Mouse (Mus musculus): ENCODE results near the gene Gramd1b. TPM values are rescaled to one million over a fixed set of nuclear protein-coding genes. Genes with fewer than 3 reads are reported as not detected.

Gramd1b gene
- polyA plus RNA-seq, 1 experiment, result 20.3 TPM

DNA sequence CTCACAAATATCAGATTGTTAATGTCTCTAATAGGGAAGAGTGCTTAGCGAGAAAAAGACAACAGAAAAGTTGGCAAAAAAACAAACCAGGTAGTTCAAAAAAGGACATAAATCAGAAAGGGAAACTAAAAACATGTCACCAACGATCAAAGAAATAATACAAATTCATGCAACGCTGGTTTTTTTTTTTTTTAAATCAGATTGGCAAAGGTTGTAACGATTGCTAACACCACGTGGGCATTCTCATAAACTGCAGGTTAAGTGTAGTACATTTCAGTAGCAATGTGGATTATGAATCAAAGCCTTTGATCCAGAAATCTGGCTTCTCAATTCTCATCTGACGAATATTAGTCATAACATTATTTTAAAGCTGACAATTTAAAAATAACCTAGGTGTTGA lies 169.2 kb downstream of the Gramd1b start:
- no peaks in the 10 kb centered on the region for H3K36me3 ChIP-seq (ENCODE audit: control insufficient read depth, insufficient read depth, low read length)
- no peaks in the 10 kb centered on the region for H3K27me3 ChIP-seq (ENCODE audit: control insufficient read depth, insufficient read depth, low read length)
- DNase-seq (ENCODE audit: low read depth in 1 of 2, low spot score in 2 of 2), result no peak
- no peak for TF ChIP-seq CTCF (IDR thresholded peaks at IDR 0.05; ENCODE audit: extremely low read depth, insufficient read depth, insufficient read length, insufficient replicate concordance)
- TF ChIP-seq POLR2A (IDR thresholded peaks at IDR 0.05; ENCODE audit: low read depth, low read length), result no peak
- H3K4me1 ChIP-seq (ENCODE audit: control insufficient read depth, insufficient read depth, insufficient read length), result no peaks in the 10 kb centered on the region
- WGBS, result 60% methylated on average over 6 of the region's 6 CpGs
- H3K4me3 ChIP-seq (ENCODE audit: extremely low read depth, insufficient read depth, insufficient read length), result no peak overlapping the region
- H3K27ac ChIP-seq (ENCODE audit: insufficient read depth, low read length), result no peak overlapping the region

DNA sequence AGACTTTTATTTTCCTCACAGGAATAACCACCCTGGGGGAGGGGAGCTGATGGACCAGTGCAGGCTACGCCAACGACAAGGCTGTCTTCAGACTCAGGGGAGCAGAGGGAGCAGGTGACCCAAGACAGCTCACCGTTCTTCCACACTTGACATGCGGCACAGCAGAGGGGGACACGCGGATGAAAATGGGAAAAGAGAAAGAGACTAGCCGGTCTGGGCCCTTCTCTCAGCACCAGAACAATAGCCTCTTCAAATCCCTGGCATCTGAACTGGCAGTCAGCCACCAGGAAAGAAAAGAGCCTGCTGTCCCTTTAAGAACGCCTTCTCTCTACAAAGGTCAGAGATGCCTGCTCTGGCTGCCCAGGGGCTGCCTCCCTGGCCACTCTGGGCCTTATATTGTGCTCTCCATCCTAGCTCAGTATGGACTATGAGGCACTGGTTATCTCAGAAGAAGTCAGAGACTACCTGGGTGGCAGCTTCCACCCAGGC lies 172.7 kb downstream of the Gramd1b start:
- H3K27ac ChIP-seq (ENCODE audit: insufficient read depth, low read length), result no peak overlapping the region
- no peaks in the 10 kb centered on the region for H3K4me1 ChIP-seq (ENCODE audit: control insufficient read depth, insufficient read depth, insufficient read length)
- H3K36me3 ChIP-seq (ENCODE audit: control insufficient read depth, insufficient read depth, low read length), result no peaks in the 10 kb centered on the region
- 85% methylated on average over 8 of the region's 8 CpGs for WGBS
- no peak for DNase-seq (ENCODE audit: low read depth in 1 of 2, low spot score in 2 of 2)
- no peak overlapping the region for H3K4me3 ChIP-seq (ENCODE audit: extremely low read depth, insufficient read depth, insufficient read length)
- H3K27me3 ChIP-seq (ENCODE audit: control insufficient read depth, insufficient read depth, low read length), result no peaks in the 10 kb centered on the region
- TF ChIP-seq POLR2A (IDR thresholded peaks at IDR 0.05; ENCODE audit: low read depth, low read length), result no peak
- no peak for TF ChIP-seq CTCF (IDR thresholded peaks at IDR 0.05; ENCODE audit: extremely low read depth, insufficient read depth, insufficient read length, insufficient replicate concordance)

DNA sequence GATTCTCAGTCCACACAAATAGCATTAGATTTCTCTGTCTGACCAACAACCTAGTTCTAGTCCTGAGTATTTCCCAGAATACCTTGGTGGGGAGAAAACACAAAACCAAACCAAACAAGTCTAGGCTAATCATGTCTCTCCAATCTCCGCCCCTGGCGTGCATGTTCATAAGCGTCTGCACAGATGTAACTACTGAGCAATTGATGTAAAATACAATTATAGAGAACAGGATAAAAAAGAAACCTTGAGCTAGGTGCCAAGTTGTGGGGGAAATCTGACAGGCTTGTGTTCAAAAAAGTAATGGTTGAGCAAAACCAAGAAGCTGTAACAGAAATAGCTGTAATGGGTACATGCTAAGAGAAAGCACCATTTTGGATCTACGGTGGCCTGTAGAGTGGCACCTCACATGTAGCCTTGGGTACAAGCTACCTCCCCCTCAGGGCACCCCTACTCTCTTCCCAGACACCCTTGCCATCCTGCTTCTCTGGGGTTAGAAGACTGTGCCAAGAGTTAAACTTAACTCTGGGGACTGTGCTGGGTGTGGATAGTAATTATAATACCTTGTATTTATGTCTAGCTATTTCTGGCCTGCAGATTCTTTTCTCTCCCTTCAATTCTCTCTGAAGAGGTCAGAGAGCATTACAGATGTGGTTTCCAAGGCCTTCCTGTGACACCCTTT lies 174.3 kb downstream of the Gramd1b start:
- no peaks in the 10 kb centered on the region for H3K27me3 ChIP-seq (ENCODE audit: control insufficient read depth, insufficient read depth, low read length)
- no peaks in the 10 kb centered on the region for H3K4me1 ChIP-seq (ENCODE audit: control insufficient read depth, insufficient read depth, insufficient read length)
- no peaks in the 10 kb centered on the region for H3K36me3 ChIP-seq (ENCODE audit: control insufficient read depth, insufficient read depth, low read length)
- no peak overlapping the region for H3K27ac ChIP-seq (ENCODE audit: insufficient read depth, low read length)
- WGBS, result 91% methylated on average over 4 of the region's 4 CpGs
- TF ChIP-seq POLR2A (IDR thresholded peaks at IDR 0.05; ENCODE audit: low read depth, low read length) (no peak), CTCF (IDR thresholded peaks at IDR 0.05; ENCODE audit: extremely low read depth, insufficient read depth, insufficient read length, insufficient replicate concordance) (no peak)
- no peak overlapping the region for H3K4me3 ChIP-seq (ENCODE audit: extremely low read depth, insufficient read depth, insufficient read length)
- DNase-seq (ENCODE audit: low read depth in 1 of 2, low spot score in 2 of 2), result no peak

DNA sequence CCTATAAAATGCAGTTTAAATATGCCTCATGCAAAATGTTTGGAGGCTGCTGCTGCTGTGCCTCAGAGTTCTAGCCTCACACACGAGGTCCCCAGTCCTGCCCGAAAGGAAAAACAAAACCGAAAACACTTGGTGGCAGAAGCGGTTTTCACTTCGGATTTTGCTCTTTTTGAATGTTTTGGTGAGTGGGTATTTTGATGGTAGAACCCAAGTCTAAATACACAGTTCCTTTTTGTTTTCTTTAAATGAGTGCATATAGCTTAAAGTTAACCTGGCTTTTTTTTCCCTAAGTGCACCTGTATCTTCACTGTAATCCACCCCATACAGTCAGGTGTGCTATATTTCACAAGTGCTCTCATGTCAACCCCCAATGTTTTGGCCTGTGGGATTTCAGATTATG lies 174.8 kb downstream of the Gramd1b start:
- Histone ChIP-seq H3K4me1 (ENCODE audit: control insufficient read depth, insufficient read depth, insufficient read length) (no peaks in the 10 kb centered on the region), H3K4me3 (ENCODE audit: extremely low read depth, insufficient read depth, insufficient read length) (no peak overlapping the region), H3K27me3 (ENCODE audit: control insufficient read depth, insufficient read depth, low read length) (no peaks in the 10 kb centered on the region), H3K27ac (ENCODE audit: insufficient read depth, low read length) (no peak overlapping the region), H3K36me3 (ENCODE audit: control insufficient read depth, insufficient read depth, low read length) (no peaks in the 10 kb centered on the region)
- DNase-seq (ENCODE audit: low read depth in 1 of 2, low spot score in 2 of 2), result no peak
- TF ChIP-seq CTCF (IDR thresholded peaks at IDR 0.05; ENCODE audit: extremely low read depth, insufficient read depth, insufficient read length, insufficient replicate concordance), result no peak
- no peak for TF ChIP-seq POLR2A (IDR thresholded peaks at IDR 0.05; ENCODE audit: low read depth, low read length)
- 87% methylated on average over 5 of the region's 5 CpGs for WGBS

DNA sequence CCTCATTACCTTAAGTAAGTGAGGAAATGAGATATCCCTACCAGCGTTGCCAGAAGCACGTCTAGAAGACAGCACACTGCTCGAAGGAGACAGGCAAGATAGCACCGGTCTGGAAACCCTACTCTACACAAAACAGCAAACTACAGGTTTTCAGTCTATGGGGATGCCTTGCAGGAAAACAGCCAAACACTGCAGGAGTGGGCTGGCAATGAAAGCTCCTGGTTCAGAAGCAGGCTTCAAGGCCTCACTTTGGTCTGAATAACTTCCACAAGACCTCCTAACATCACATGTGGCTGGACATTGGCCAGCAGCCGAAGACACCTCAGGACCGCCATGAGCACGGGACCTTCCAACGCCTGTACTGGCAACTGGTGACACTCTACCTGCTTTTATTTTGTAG lies 175.8 kb downstream of the Gramd1b start:
- no peak overlapping the region for H3K27ac ChIP-seq (ENCODE audit: insufficient read depth, low read length)
- TF ChIP-seq CTCF (IDR thresholded peaks at IDR 0.05; ENCODE audit: extremely low read depth, insufficient read depth, insufficient read length, insufficient replicate concordance), result no peak
- TF ChIP-seq POLR2A (IDR thresholded peaks at IDR 0.05; ENCODE audit: low read depth, low read length), result no peak
- no peaks in the 10 kb centered on the region for H3K4me1 ChIP-seq (ENCODE audit: control insufficient read depth, insufficient read depth, insufficient read length)
- 92% methylated on average over 8 of the region's 8 CpGs for WGBS
- H3K4me3 ChIP-seq (ENCODE audit: extremely low read depth, insufficient read depth, insufficient read length), result no peak overlapping the region
- no peak for DNase-seq (ENCODE audit: low read depth in 1 of 2, low spot score in 2 of 2)
- H3K27me3 ChIP-seq (ENCODE audit: control insufficient read depth, insufficient read depth, low read length), result no peaks in the 10 kb centered on the region
- H3K36me3 ChIP-seq (ENCODE audit: control insufficient read depth, insufficient read depth, low read length), result no peaks in the 10 kb centered on the region

DNA sequence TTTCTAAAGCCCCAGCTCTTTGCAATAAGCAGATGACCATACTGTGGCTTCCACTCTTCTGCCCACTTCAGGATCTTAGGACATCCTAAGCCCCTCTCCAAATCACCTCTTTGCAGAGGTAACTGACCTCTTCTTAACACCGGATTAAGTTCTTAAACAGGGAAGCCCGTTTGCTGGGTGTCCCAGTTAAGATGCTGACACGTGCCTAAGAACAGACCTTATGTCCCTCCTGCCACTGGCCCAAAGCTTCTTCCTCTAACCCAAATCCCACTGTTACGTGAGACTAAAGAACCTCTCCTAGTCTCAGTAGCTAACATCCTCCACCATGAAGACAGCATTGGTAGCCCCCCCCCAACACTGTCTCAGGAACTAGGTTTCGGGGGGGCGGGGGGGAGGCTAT lies 177.6 kb downstream of the Gramd1b start:
- Histone ChIP-seq H3K4me1 (ENCODE audit: control insufficient read depth, insufficient read depth, insufficient read length) (no peaks in the 10 kb centered on the region), H3K27me3 (ENCODE audit: control insufficient read depth, insufficient read depth, low read length) (no peaks in the 10 kb centered on the region), H3K4me3 (ENCODE audit: extremely low read depth, insufficient read depth, insufficient read length) (no peak overlapping the region), H3K27ac (ENCODE audit: insufficient read depth, low read length) (no peak overlapping the region), H3K36me3 (ENCODE audit: control insufficient read depth, insufficient read depth, low read length) (no peaks in the 10 kb centered on the region)
- DNase-seq (ENCODE audit: low read depth in 1 of 2, low spot score in 2 of 2), result no peak
- 92% methylated on average over 6 of the region's 6 CpGs for WGBS
- TF ChIP-seq POLR2A (IDR thresholded peaks at IDR 0.05; ENCODE audit: low read depth, low read length), result no peak
- no peak for TF ChIP-seq CTCF (IDR thresholded peaks at IDR 0.05; ENCODE audit: extremely low read depth, insufficient read depth, insufficient read length, insufficient replicate concordance)

DNA sequence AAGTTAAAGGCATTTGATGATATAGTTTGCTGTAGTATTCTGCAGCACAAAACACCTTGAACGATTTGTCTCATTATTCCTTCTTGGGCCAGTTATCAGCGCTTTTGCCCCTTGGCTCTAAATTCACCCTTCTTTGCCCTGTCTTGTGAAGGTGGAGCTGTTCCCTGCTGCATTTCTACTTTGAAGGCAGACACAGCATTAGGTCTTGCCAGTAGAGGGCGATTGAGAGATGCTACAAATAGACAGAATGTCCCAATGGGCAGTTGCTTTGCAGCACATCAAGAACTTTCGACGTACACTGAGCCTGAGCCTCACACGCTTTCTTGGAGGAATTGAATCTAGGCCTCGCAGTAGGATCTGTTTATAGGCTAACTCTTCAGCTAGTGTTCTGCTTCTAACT lies 180.5 kb downstream of the Gramd1b start:
- no peak overlapping the region for H3K27ac ChIP-seq (ENCODE audit: insufficient read depth, low read length)
- peak; percentile 29; the same call in 1 of the 2 replicates for TF ChIP-seq CTCF (IDR thresholded peaks at IDR 0.05; ENCODE audit: extremely low read depth, insufficient read depth, insufficient read length, insufficient replicate concordance)
- no peak for TF ChIP-seq POLR2A (IDR thresholded peaks at IDR 0.05; ENCODE audit: low read depth, low read length)
- 27% methylated on average over 7 of the region's 7 CpGs for WGBS
- peak in 1 of 2 experiments; percentile 21 for DNase-seq (ENCODE audit: low read depth in 1 of 2, low spot score in 2 of 2)
- no peaks in the 10 kb centered on the region; the same call in 1 of the 2 replicates for H3K4me1 ChIP-seq (ENCODE audit: control insufficient read depth, insufficient read depth, insufficient read length)
- H3K36me3 ChIP-seq (ENCODE audit: control insufficient read depth, insufficient read depth, low read length), result no peaks in the 10 kb centered on the region
- H3K27me3 ChIP-seq (ENCODE audit: control insufficient read depth, insufficient read depth, low read length), result no peaks in the 10 kb centered on the region
- H3K4me3 ChIP-seq (ENCODE audit: extremely low read depth, insufficient read depth, insufficient read length), result no peak overlapping the region
